Mouse (Mus musculus) cerebellum, adult 11 months (tissue): ENCODE results near the gene Pdgfa.

Experiments
- DNase-seq: peaks from one replicate; pipeline ENCODE4 v3.0.0; 2022

The Pdgfa gene

GRCm38 (mm10) chr5:138997171-138997788 is at the start of gene Pdgfa:
TSS of gene Pdgfa (minus strand) at chr5:138997370.
- peak; percentile 36 for DNase-seq

DNA sequence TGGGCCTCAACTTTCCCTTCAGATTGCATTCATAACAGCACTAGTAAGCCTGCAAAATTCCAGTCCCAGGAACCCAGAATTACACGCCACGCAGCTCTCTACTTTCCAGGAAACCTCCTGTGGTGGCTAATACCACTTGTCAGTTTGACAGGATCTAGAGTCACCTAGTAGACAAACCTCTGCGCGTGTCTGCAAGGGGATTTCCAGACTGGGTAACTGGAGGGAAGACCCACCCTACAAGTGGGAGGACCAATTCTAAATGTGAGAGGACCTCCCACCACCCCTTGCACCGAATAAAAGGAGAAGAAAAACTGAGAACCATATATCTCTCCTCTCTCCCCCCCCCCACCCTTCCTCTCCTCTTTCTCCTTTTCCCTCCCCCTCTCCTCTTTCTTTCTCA is 49.5 kb upstream of the Pdgfa start:
- no peak for DNase-seq

- DNase-seq = no peak
Measured at GRCm38 (mm10) chr5:139043546-139043945, 46.4 kb upstream of the Pdgfa start.

GRCm38 (mm10) chr5:139042299-139042698 is 45.1 kb upstream of the Pdgfa start:
- DNase-seq = no peak

DNA sequence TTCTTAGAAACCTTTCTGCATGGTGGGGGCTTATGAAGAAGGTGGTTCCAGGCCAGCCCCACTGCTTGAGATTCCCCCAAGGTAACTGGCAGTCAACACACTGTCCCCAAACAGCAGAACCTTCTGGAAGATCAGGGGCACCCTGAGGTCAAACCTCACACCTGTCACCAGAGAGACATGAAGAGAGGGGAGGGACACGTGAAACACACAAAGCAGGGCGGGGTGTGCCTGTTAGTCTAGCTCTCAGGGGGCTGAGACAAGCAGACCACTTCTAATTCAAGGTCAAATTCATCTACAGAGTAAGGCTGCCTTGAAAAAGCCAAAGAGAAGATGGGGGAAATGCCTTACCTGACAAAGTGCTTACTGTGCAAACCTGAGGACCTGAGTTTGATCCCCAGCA is 38.0 kb upstream of the Pdgfa start:
- no peak for DNase-seq

DNA sequence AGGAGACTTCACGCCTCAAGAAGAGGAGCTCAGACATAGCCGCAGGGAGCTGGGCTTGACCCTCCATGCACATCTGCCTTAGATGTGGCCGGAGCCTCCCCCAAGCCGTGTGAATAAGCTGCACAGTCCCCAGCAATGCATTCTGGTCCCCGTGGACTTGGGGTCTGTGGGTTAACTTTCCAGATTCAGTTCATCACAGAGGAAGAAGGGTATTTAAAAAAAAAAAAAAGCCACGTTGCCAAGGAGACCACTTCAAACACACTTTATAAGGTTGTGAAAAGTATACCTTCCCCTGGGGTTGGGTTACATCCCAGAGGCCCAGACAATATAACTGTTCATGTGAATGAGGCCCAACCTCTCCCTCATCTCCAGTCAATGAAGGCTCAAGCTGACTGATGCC is 37.6 kb upstream of the Pdgfa start:
- DNase-seq = no peak

GRCm38 (mm10) chr5:139033406-139034317 is 36.5 kb upstream of the Pdgfa start:
- DNase-seq = peak; percentile 26

GRCm38 (mm10) chr5:139027603-139028002 is 30.4 kb upstream of the Pdgfa start:
- no peak for DNase-seq

DNA sequence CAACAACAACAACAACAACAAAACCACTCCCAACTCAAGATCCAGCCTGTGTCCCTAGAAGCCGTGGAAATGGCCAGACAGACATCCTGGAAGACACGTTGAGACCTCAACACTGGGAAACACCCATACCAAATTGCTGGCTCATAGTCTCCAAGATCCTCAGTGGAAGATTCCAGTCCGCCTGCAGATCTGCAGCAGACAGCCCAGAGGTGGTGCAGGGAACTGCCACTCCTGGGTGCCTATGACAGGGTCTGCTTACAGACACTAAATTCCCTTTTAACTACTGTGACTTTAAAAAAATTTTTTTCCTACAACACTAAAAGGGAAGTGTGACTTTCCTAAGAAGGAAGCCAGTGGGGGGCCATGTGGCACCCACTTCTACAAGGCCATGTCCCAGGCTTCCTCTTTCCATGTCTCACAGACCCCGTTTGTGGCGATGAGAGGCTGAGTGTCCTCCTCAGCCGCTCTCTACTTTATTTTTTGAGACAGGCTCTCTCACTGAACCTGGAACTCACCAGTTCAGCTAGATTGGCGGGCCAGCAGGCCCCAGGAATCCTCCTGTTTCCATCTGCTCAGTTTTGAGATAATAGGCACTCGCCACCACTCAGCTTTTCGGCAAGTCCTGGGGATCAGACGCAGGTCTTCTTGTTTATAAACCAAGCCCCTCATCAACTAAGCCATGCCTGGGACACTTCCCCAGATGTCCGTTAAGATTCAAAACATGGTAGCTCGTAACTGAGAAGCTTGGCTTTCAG is 27.4 kb upstream of the Pdgfa start:
- DNase-seq = peak; percentile 55

GRCm38 (mm10) chr5:139020595-139020994 is 23.4 kb upstream of the Pdgfa start:
- no peak for DNase-seq

GRCm38 (mm10) chr5:139017371-139018124 is 20.4 kb upstream of the Pdgfa start:
- DNase-seq = no peak

GRCm38 (mm10) chr5:139015097-139015496 is 17.9 kb upstream of the Pdgfa start:
- no peak for DNase-seq

- DNase-seq = no peak
Measured at GRCm38 (mm10) chr5:139010649-139011048, 13.5 kb upstream of the Pdgfa start.

DNA sequence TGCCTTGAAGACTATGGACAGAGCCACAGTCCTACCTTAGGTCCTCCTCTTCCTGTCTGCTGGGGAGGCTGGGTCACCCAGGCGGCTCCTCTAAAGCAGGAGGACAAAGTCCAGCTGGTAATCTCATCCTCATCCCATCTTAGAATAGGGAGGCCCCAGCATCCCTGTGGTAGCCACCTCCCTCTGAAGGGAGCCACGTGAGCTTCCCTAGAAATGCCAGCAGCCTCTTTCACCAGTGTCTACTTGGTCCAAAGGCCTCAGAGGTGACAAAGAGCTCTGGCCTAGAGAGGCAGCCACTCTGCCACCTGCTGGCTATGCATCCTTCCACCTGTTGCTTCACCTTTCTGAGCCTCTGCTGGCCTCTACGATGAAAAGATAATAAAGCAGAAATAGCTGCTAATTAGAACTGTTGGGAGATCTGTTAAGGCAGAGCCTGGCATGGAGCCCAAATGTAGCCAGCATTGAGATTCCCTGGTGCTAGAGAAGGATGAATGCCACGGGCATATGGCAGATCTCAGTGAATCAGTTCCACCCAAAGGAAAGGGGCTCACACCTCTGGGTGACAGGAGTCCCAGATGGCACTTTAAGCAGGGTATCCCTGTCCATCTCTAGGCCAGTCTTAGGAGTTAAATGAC is 10.1 kb upstream of the Pdgfa start:
- no peak for DNase-seq

- no peak for DNase-seq
Measured at GRCm38 (mm10) chr5:139004588-139004987, 7.4 kb upstream of the Pdgfa start.

- DNase-seq = no peak
Measured at GRCm38 (mm10) chr5:138999716-139000115, 2.5 kb upstream of the Pdgfa start.

- DNase-seq = no peak
Measured at GRCm38 (mm10) chr5:138997936-138998580, 888 bp upstream of the Pdgfa start.

DNA sequence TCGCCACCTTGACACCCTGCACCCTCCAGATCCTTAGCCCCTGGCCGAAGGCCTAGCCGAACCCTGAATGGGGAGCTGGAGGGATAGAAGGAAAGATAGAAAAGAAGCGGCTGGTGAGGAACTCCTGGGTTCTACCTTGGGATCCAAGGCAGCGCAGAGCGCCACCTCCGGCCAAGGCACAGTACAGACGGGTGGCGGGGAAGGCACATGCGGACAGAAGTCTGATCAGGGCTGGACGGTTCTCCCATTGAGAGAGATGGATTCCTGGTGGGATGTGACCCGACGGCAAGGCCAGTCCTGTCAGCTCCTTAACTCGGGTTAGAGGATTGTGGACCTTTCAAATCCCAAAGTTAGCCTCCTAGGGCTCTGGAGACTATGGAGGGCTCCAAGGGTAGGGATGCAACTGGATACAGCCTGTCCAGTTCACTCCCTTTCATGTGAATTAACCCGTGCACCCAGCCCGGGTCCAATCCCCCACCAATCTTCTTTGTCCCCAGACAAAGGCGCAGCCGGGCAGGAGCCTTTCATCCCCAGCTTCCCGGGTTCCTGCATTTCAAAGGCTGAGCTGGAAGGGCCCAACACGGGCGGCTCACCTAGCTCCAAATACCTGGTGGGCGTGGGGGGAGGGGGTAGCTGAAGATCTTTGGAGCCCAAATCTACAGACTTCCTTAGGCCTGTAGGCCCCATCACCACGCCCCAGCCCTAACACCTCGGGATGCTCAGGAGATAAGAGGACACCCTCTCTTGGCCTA is 672 bp downstream of the Pdgfa start:
- DNase-seq = peak; percentile 48

- DNase-seq = peak; percentile 61
Measured at GRCm38 (mm10) chr5:138995721-138996311, 1.4 kb downstream of the Pdgfa start.
